ENCODE assay signal across 14 mouse cellular contexts in genomic region chr2:83744276-83744952, GRCm38 (mm10). TPM values are rescaled to one million over a fixed set of nuclear protein-coding genes. Genes with fewer than 3 reads are reported as not detected.
DNase-seq lines count a peak whose midpoint lies in the region; ATAC-seq and TF ChIP-seq lines count a peak whose summit lies in the region.
"Had no signal": no experiment of that assay in that cellular context is flagged by ENCODE, and none has a peak within 500 bp of the region (broad histone marks: within the 10 kb centered on the region; RNA-seq: fewer than 3 reads in every experiment).

No protein-coding gene starts in this region.

- no peak overlapping the region for H3K4me3 ChIP-seq in intestine, embryonic 14.5 days (ENCODE audit: low read depth, low read length)
- H3K4me3 ChIP-seq in intestine, postnatal 0 days (ENCODE audit: low read depth, low read length) = no peak overlapping the region
- H3K4me3 ChIP-seq in intestine, embryonic 16.5 days (ENCODE audit: low read length) = no peak overlapping the region
- H3K4me3 ChIP-seq: erythroblast, embryonic 14.5 days; hindbrain, embryonic 15.5 days; limb, embryonic 13.5 days; midbrain, embryonic 12.5 days; neural tube, embryonic 13.5 days had no signal

- H3K36me3 ChIP-seq in intestine, embryonic 14.5 days (ENCODE audit: control insufficient read depth, insufficient read depth, low read length) = peaks cover 22% of the 10 kb centered on the region
- peaks cover 15% of the 10 kb centered on the region for H3K36me3 ChIP-seq in intestine, postnatal 0 days (ENCODE audit: control insufficient read depth, insufficient read depth)
- H3K36me3 ChIP-seq in intestine, embryonic 16.5 days (ENCODE audit: control insufficient read depth, insufficient read depth, low read length) = peaks cover 9% of the 10 kb centered on the region
- H3K36me3 ChIP-seq: hindbrain, embryonic 15.5 days had no signal

- peaks cover 17% of the 10 kb centered on the region for H3K4me1 ChIP-seq in intestine, embryonic 14.5 days (replicated peaks; ENCODE audit: control insufficient read depth, insufficient read depth, low read length)
- H3K4me1 ChIP-seq in intestine, postnatal 0 days (replicated peaks; ENCODE audit: control insufficient read depth, insufficient read depth, low read length) = no peaks in the 10 kb centered on the region
- H3K4me1 ChIP-seq in intestine, embryonic 16.5 days (ENCODE audit: control insufficient read depth, insufficient read depth, low read length) = peaks cover 16% of the 10 kb centered on the region
- H3K4me1 ChIP-seq: limb, embryonic 13.5 days; midbrain, embryonic 12.5 days had no signal

- no peak for DNase-seq in intestine, embryonic 14.5 days (ENCODE audit: low spot score)
- peak; percentile 82 for DNase-seq in 3T3-L1 (ENCODE audit: low read depth, low spot score)
- DNase-seq in layer of hippocampus, adult 8-10 months (ENCODE audit: low spot score in 2 of 2) = no peak
- DNase-seq: adrenal gland, postnatal 14 days; cerebellum, adult 9-10 months had no signal

- H3K27me3 ChIP-seq in intestine, embryonic 14.5 days (replicated peaks; ENCODE audit: control insufficient read depth, insufficient read depth, low read length) = no peaks in the 10 kb centered on the region
- H3K27me3 ChIP-seq in intestine, postnatal 0 days (replicated peaks; ENCODE audit: control insufficient read depth, insufficient read depth, low read length) = no peaks in the 10 kb centered on the region
- H3K27me3 ChIP-seq in intestine, embryonic 16.5 days (replicated peaks; ENCODE audit: control insufficient read depth, insufficient read depth, low read length) = no peaks in the 10 kb centered on the region
- H3K27me3 ChIP-seq: hindbrain, embryonic 15.5 days; limb, embryonic 13.5 days; midbrain, embryonic 12.5 days; neural tube, embryonic 13.5 days had no signal

- no peak overlapping the region for H3K4me2 ChIP-seq in intestine, embryonic 14.5 days (ENCODE audit: low read length)
- H3K4me2 ChIP-seq in intestine, postnatal 0 days (replicated peaks; ENCODE audit: low read depth) = no peak overlapping the region
- no peak overlapping the region for H3K4me2 ChIP-seq in intestine, embryonic 16.5 days (ENCODE audit: low read depth, low read length)
- H3K4me2 ChIP-seq: hindbrain, embryonic 15.5 days; limb, embryonic 13.5 days; midbrain, embryonic 12.5 days; neural tube, embryonic 13.5 days had no signal

- TF ChIP-seq CTCF in intestine, postnatal 0 days (IDR thresholded peaks at IDR 0.05; ENCODE audit: low read depth) = no peak

- no peaks in the 10 kb centered on the region for H3K9me3 ChIP-seq in intestine, embryonic 14.5 days (ENCODE audit: control insufficient read depth, low read length)
- no peaks in the 10 kb centered on the region for H3K9me3 ChIP-seq in intestine, postnatal 0 days (ENCODE audit: control insufficient read depth)
- H3K9me3 ChIP-seq in intestine, embryonic 16.5 days (ENCODE audit: control insufficient read depth, low read length) = no peaks in the 10 kb centered on the region
- H3K9me3 ChIP-seq: hindbrain, embryonic 15.5 days; limb, embryonic 13.5 days; midbrain, embryonic 12.5 days; neural tube, embryonic 13.5 days had no signal

- peak overlapping the region; percentile 69; the same call in 1 of the 2 replicates for H3K27ac ChIP-seq in intestine, embryonic 14.5 days (ENCODE audit: low read depth)
- H3K27ac ChIP-seq in intestine, postnatal 0 days (ENCODE audit: low read depth, low read length) = no peak overlapping the region
- H3K27ac ChIP-seq in intestine, embryonic 16.5 days (ENCODE audit: low read length) = peak overlapping the region; percentile 17; the same call in 1 of the 2 replicates
- H3K27ac ChIP-seq: hindbrain, embryonic 15.5 days; limb, embryonic 13.5 days; midbrain, embryonic 12.5 days; neural tube, embryonic 13.5 days had no signal

- 0 out of 2 replicates have a peak, but pooled peaks have one; percentile 18 for ATAC-seq in intestine, embryonic 14.5 days (replicated peaks; ENCODE audit: low FRiP score, low TSS enrichment, low read depth)
- ATAC-seq in intestine, postnatal 0 days = no peak
- ATAC-seq in CD4-positive, CD25-positive, alpha-beta regulatory T cell, adult 4 months = peak; percentile 21
- peak; percentile 39 for ATAC-seq in intestine, embryonic 16.5 days
- no peak for ATAC-seq in megakaryocyte-erythroid progenitor cell, adult 5-6 weeks (replicated peaks; ENCODE audit: low FRiP score, low TSS enrichment, poor library complexity, severe bottlenecking)

- H3K9ac ChIP-seq in intestine, embryonic 14.5 days (ENCODE audit: low read length) = no peak overlapping the region
- H3K9ac ChIP-seq in intestine, postnatal 0 days (ENCODE audit: low read depth, low read length) = no peak overlapping the region
- H3K9ac ChIP-seq in intestine, embryonic 16.5 days (ENCODE audit: low read depth, low read length) = no peak overlapping the region
- H3K9ac ChIP-seq: hindbrain, embryonic 15.5 days; limb, embryonic 13.5 days; midbrain, embryonic 12.5 days; neural tube, embryonic 13.5 days had no signal

- 48% methylated on average over 9 of the region's 9 CpGs for WGBS in intestine, embryonic 14.5 days
- 65% methylated on average over 9 of the region's 9 CpGs for WGBS in intestine, postnatal 0 days
- 56% methylated on average over 9 of the region's 9 CpGs for WGBS in intestine, embryonic 16.5 days

RNA-seq across cellular contexts. Expression of gene Itgav, which starts 20.2 kb away (rescaled TPM):
- polyA plus RNA-seq in intestine, embryonic 14.5 days (2014; fragmentation: Nextera tagmentation; extraction: Ambion mirVana) = 75.3 and 85.3 TPM in 2 replicates
- 86.6 and 95.0 TPM in 2 replicates for polyA plus RNA-seq in intestine, postnatal 0 days (2015; fragmentation: Nextera tagmentation; extraction: Ambion mirVana)
- 10 to 100 TPM; 46.8 to 71.6 TPM for polyA plus RNA-seq in CD4-positive, CD25-positive, alpha-beta regulatory T cell, adult 4 months (2017; shearing (Covaris generic))
- polyA plus RNA-seq in intestine, embryonic 16.5 days (2015; fragmentation: Nextera tagmentation; extraction: Ambion mirVana) = 39.6 and 45.7 TPM in 2 replicates
- 10 to 100 TPM; 61.5 to 76.4 (median 72.2) TPM for total RNA-seq in layer of hippocampus, adult 8-10 months (2022)
- total RNA-seq in megakaryocyte-erythroid progenitor cell, adult 5-6 weeks (2014; fragmentation: Nextera tagmentation) = 8.1 and 13.8 TPM in 2 replicates
- total RNA-seq in megakaryocyte-erythroid progenitor cell, adult 5-6 weeks (2017) = 10.3 and 42.0 TPM in 2 replicates

Comparison
In these comparisons a context has a peak if more than half of its experiments do, and no peak if none do; other contexts are left out.
1. ATAC-seq: peak in intestine, embryonic 14.5 days (single experiment), CD4-positive, CD25-positive, alpha-beta regulatory T cell, adult 4 months (single experiment) and intestine, embryonic 16.5 days (single experiment); none in intestine, postnatal 0 days (single experiment) and megakaryocyte-erythroid progenitor cell, adult 5-6 weeks (single experiment).